Mouse (Mus musculus): Measurements from ENCODE around the gene Notch4. TPM values are rescaled to one million over a fixed set of nuclear protein-coding genes. Genes with fewer than 3 reads are reported as not detected.

Gene Notch4
- polyA plus RNA-seq, 1 experiment from 2014 or later, result 13.1 TPM

DNA sequence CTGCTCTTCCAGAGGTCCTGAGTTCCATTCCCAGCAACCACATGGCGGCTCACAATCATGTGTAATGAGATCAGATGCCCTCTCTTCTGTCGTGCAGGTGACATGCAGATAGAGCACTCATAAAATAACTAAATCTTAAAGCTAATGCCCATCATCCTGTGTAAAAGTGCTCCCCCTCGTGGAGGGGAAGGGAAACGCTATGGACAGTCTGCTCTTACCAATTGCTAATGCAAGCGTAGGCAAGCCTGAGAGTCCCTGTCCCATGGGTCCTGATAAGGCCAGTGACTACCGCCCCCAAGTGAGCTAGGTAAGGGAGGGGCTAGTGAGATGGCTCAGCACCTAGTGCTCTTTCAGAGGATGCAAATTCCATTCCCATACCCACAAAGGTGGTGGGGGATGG, 54.9 kb downstream of the Notch4 start:
- no peak for ATAC-seq (ENCODE audit: low FRiP score)
- Histone ChIP-seq H3K4me2 (replicated peaks) (no peak overlapping the region), H3K27me3 (no peaks in the 10 kb centered on the region), H3K9ac (no peak overlapping the region), H3K27ac (no peak overlapping the region), H3K4me3 (no peak overlapping the region), H3K4me1 (peaks cover 6% of the 10 kb centered on the region; the same call in 1 of the 2 replicates), H3K9me3 (replicated peaks) (no peaks in the 10 kb centered on the region), H3K36me3 (peaks cover 55% of the 10 kb centered on the region)
- 17% methylated on average over 6 of the region's 6 CpGs for WGBS

GRCm38 (mm10) chr17:34621006-34621405, 56.9 kb downstream of the Notch4 start:
- Histone ChIP-seq H3K4me3 (no peak overlapping the region), H3K36me3 (peaks cover 36% of the 10 kb centered on the region), H3K4me1 (peaks cover 7% of the 10 kb centered on the region), H3K27me3 (no peaks in the 10 kb centered on the region), H3K9me3 (replicated peaks) (no peaks in the 10 kb centered on the region), H3K4me2 (replicated peaks) (no peak overlapping the region), H3K9ac (no peak overlapping the region), H3K27ac (no peak overlapping the region)
- 92% methylated on average over 8 of the region's 8 CpGs for WGBS
- no peak for ATAC-seq (ENCODE audit: low FRiP score)

DNA sequence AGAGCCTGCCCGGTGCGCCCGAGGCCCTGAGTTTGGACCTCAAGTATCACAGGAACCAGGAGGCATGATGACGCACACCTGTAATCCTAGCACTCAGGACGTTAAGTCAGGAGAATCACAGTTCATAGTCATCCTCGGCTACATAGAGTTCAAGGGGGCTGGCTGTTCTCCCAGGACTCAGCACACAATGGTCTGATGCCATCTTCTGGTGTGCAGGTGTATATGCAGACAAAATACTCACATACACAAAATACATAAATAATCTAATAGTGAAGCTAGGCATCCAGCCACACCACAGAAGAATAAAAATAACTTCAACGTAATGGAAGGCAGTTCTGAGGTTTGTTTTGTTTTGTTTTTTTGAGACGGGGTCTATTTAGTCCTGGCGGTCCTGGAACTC, 59.1 kb downstream of the Notch4 start:
- Histone ChIP-seq H3K9ac (no peak overlapping the region), H3K4me3 (no peak overlapping the region), H3K4me2 (replicated peaks) (no peak overlapping the region), H3K4me1 (peaks cover 18% of the 10 kb centered on the region), H3K9me3 (replicated peaks) (no peaks in the 10 kb centered on the region), H3K27ac (no peak overlapping the region), H3K36me3 (peaks cover 29% of the 10 kb centered on the region), H3K27me3 (no peaks in the 10 kb centered on the region)
- WGBS, result 87% methylated on average over 9 of the region's 9 CpGs
- ATAC-seq (ENCODE audit: low FRiP score), result no peak

- Histone ChIP-seq H3K9me3 (replicated peaks) (no peaks in the 10 kb centered on the region), H3K27me3 (peaks cover 14% of the 10 kb centered on the region), H3K36me3 (peaks cover 26% of the 10 kb centered on the region), H3K4me1 (peaks cover 35% of the 10 kb centered on the region), H3K9ac (no peak overlapping the region), H3K27ac (no peak overlapping the region), H3K4me2 (replicated peaks) (no peak overlapping the region), H3K4me3 (no peak overlapping the region)
- WGBS, result 100% methylated on average over 3 of the region's 3 CpGs
- no peak for ATAC-seq (ENCODE audit: low FRiP score)
These were observed 60.9 kb downstream of the Notch4 start for GRCm38 (mm10) chr17:34624981-34625380.

GRCm38 (mm10) chr17:34626062-34626772, 62.1 kb downstream of the Notch4 start:
- peaks cover 47% of the 10 kb centered on the region for H3K4me1 ChIP-seq
- ATAC-seq (ENCODE audit: low FRiP score), result no peak
- H3K4me2 ChIP-seq (replicated peaks), result peak overlapping the region; percentile 88
- H3K27ac ChIP-seq, result peak overlapping the region; percentile 93
- peak overlapping the region; percentile 74 for H3K9ac ChIP-seq
- H3K36me3 ChIP-seq, result peaks cover 20% of the 10 kb centered on the region
- WGBS, result 50% methylated on average over 16 of the region's 16 CpGs
- H3K27me3 ChIP-seq, result peaks cover 27% of the 10 kb centered on the region
- H3K4me3 ChIP-seq, result peak overlapping the region; percentile 69
- H3K9me3 ChIP-seq (replicated peaks), result no peaks in the 10 kb centered on the region

GRCm38 (mm10) chr17:34626773-34627092, 62.7 kb downstream of the Notch4 start:
- Histone ChIP-seq H3K4me1 (peaks cover 52% of the 10 kb centered on the region), H3K4me2 (replicated peaks) (peak overlapping the region; percentile 88), H3K27me3 (peaks cover 32% of the 10 kb centered on the region), H3K4me3 (peak overlapping the region; percentile 69), H3K27ac (peak overlapping the region; percentile 93), H3K9me3 (replicated peaks) (no peaks in the 10 kb centered on the region), H3K9ac (peak overlapping the region; percentile 74), H3K36me3 (peaks cover 17% of the 10 kb centered on the region)
- WGBS, result under 1% methylated on average over 18 of the region's 18 CpGs
- peak; percentile 36; the same call in 1 of the 2 replicates for ATAC-seq (ENCODE audit: low FRiP score)

GRCm38 (mm10) chr17:34627093-34627942, 63.2 kb downstream of the Notch4 start:
- peaks cover 38% of the 10 kb centered on the region for H3K27me3 ChIP-seq
- peak overlapping the region; percentile 88 for H3K4me2 ChIP-seq (replicated peaks)
- ATAC-seq (ENCODE audit: low FRiP score), result peak; percentile 71
- under 1% methylated on average over 43 of the region's 45 CpGs for WGBS
- peak overlapping the region; percentile 74 for H3K9ac ChIP-seq
- no peaks in the 10 kb centered on the region for H3K9me3 ChIP-seq (replicated peaks)
- peaks cover 11% of the 10 kb centered on the region for H3K36me3 ChIP-seq
- peak overlapping the region; percentile 93 for H3K27ac ChIP-seq
- H3K4me3 ChIP-seq, result peak overlapping the region; percentile 69
- peaks cover 58% of the 10 kb centered on the region for H3K4me1 ChIP-seq

DNA sequence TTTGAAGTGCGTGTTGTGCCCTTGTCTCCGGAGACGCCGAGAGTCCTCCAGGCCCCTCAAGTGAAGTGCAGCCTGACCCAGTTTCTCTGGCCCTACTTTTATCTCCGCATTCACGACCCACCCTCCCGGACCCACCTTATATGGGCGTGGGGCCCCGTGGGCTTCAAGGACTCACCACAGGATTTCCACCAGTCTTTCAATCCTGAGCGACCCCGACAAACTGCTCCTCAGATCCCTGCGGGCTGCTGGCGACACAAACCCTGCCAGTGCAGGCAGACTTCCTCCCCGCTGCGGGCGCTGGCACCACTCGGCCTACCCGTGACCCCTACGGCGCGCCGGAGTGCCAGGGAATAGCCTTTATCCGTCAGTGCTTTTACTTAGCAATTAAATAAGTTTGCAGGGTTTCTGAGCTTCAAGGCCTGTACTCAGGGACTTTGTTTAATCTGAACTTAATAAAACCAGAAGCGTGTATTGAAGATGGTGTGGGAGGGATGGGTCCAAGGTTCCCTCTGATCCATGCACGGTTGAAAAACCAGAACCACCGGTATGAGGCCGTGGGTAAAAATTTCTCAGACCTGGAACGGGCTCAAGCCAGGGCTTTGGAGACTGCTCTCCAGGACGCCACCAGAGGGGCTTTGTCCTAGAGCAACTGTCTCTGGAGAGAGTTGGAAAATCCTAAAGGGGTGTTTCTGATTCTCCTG, 64.0 kb downstream of the Notch4 start, which contains the start of gene Ppt2:
Gene Ppt2, minus strand, starts transcription at position 568 of the 701 bp plus-strand sequence.
- Histone ChIP-seq H3K4me1 (peaks cover 61% of the 10 kb centered on the region), H3K27ac (peak within 1 kb of the TSS; percentile 93), H3K9ac (peak within 1 kb of the TSS; percentile 74), H3K4me3 (peak within 1 kb of the TSS; percentile 69), H3K4me2 (replicated peaks) (peak within 1 kb of the TSS; percentile 88), H3K27me3 (peaks cover 45% of the 10 kb centered on the region), H3K9me3 (replicated peaks) (no peaks in the 10 kb centered on the region), H3K36me3 (peaks cover 3% of the 10 kb centered on the region; the same call in 1 of the 2 replicates)
- peak; percentile 9 for ATAC-seq (ENCODE audit: low FRiP score)
- WGBS, result 5% methylated on average over 29 of the region's 29 CpGs

GRCm38 (mm10) chr17:34628644-34628967, 64.5 kb downstream of the Notch4 start:
- H3K36me3 ChIP-seq, result peaks cover 3% of the 10 kb centered on the region; the same call in 1 of the 2 replicates
- H3K4me2 ChIP-seq (replicated peaks), result peak overlapping the region; percentile 88
- WGBS, result 20% methylated on average over 5 of the region's 5 CpGs
- H3K4me1 ChIP-seq, result peaks cover 61% of the 10 kb centered on the region
- peak overlapping the region; percentile 74 for H3K9ac ChIP-seq
- H3K4me3 ChIP-seq, result peak overlapping the region; percentile 69
- peak overlapping the region; percentile 67; the same call in 1 of the 2 replicates for H3K27ac ChIP-seq
- no peak for ATAC-seq (ENCODE audit: low FRiP score)
- peaks cover 50% of the 10 kb centered on the region for H3K27me3 ChIP-seq
- H3K9me3 ChIP-seq (replicated peaks), result no peaks in the 10 kb centered on the region

DNA sequence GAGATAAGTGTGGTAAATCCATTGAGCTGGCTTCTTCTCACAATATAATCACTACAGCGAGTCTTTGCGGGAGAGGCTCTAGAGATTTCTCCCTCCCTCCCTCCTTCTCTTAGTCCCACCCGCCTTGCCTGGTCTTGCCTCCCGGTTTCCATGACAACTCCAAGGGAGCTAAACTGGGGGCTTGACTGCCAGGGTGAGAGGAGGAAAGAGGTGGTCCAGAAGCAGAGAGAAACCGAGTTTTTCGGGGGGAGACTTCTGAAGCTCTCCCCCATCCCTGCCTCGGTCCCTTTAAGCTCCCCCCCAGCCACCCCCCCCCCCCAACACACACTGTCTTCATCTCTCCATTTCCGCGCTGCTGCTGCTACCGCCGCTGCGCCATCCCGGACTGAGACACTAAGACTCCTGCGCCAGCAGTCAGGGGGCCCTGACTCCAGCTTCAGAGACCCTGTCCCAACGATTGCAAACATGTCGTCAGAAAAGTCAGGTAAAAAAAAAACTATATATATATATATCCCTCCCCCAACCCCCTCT, 65.2 kb downstream of the Notch4 start, which contains the start of gene Prrt1:
Gene Prrt1, plus strand, starts transcription at position 313 of the 531 bp plus-strand sequence.
- Histone ChIP-seq H3K9ac (peak within 1 kb of the TSS; percentile 74), H3K4me3 (peak within 1 kb of the TSS; percentile 69), H3K36me3 (no peaks in the 10 kb centered on the region), H3K4me2 (replicated peaks) (peak within 1 kb of the TSS; percentile 88), H3K27me3 (peaks cover 55% of the 10 kb centered on the region), H3K4me1 (peaks cover 61% of the 10 kb centered on the region), H3K27ac (peak within 1 kb of the TSS; percentile 67; the same call in 1 of the 2 replicates), H3K9me3 (replicated peaks) (no peaks in the 10 kb centered on the region)
- ATAC-seq (ENCODE audit: low FRiP score), result peak; percentile 27; the same call in 1 of the 2 replicates
- WGBS, result 1% methylated on average over 15 of the region's 16 CpGs

GRCm38 (mm10) chr17:34629796-34630603, 65.9 kb downstream of the Notch4 start:
- peaks cover 55% of the 10 kb centered on the region for H3K27me3 ChIP-seq
- H3K4me3 ChIP-seq, result peak overlapping the region; percentile 69
- H3K4me2 ChIP-seq (replicated peaks), result peak overlapping the region; percentile 88
- no peak overlapping the region for H3K27ac ChIP-seq
- no peak for ATAC-seq (ENCODE audit: low FRiP score)
- H3K9ac ChIP-seq, result peak overlapping the region; percentile 51
- H3K4me1 ChIP-seq, result peaks cover 61% of the 10 kb centered on the region
- no peaks in the 10 kb centered on the region for H3K9me3 ChIP-seq (replicated peaks)
- H3K36me3 ChIP-seq, result no peaks in the 10 kb centered on the region
- WGBS, result 11% methylated on average over 12 of the region's 12 CpGs
